Mouse (Mus musculus): ENCODE measurements around the gene Nav2. TPM values are rescaled to one million over a fixed set of nuclear protein-coding genes. Genes with fewer than 3 reads are reported as not detected.

Nav2 gene
- polyA plus RNA-seq, 1 experiment from 2014 or later, result 12.4 TPM

GRCm38 (mm10) chr7:49409265-49409664 lies 500.7 kb downstream of the Nav2 start:
- 0 out of 2 replicates have a peak, but pooled peaks cover 7% of the 10 kb centered on the region for H3K9me3 ChIP-seq
- 76% methylated on average over 3 of the region's 3 CpGs for WGBS

GRCm38 (mm10) chr7:49410188-49410587 lies 501.7 kb downstream of the Nav2 start:
- ATAC-seq (ENCODE audit: insufficient number of reproducible peaks, insufficient read depth, low FRiP score, low TSS enrichment, low read depth), result no peak
- H3K9ac ChIP-seq (replicated peaks), result no peak overlapping the region
- 93% methylated on average over 5 of the region's 5 CpGs for WGBS
- H3K4me3 ChIP-seq (replicated peaks), result no peak overlapping the region
- H3K4me2 ChIP-seq, result no peak overlapping the region
- no peaks in the 10 kb centered on the region for H3K36me3 ChIP-seq
- no peaks in the 10 kb centered on the region; the same call in 1 of the 2 replicates for H3K27me3 ChIP-seq
- H3K27ac ChIP-seq, result no peak overlapping the region
- peaks cover 10% of the 10 kb centered on the region for H3K4me1 ChIP-seq (replicated peaks)
- 0 out of 2 replicates have a peak, but pooled peaks cover 7% of the 10 kb centered on the region for H3K9me3 ChIP-seq

More at GRCm38 (mm10) chr7:49409265-49409664, 500.7 kb downstream of the Nav2 start:
- no peaks in the 10 kb centered on the region for H3K36me3 ChIP-seq
- no peak overlapping the region for H3K4me3 ChIP-seq (replicated peaks)
- no peaks in the 10 kb centered on the region; the same call in 1 of the 2 replicates for H3K27me3 ChIP-seq
- no peak for ATAC-seq (ENCODE audit: insufficient number of reproducible peaks, insufficient read depth, low FRiP score, low TSS enrichment, low read depth)
- H3K4me1 ChIP-seq (replicated peaks), result peaks cover 10% of the 10 kb centered on the region
- no peak overlapping the region for H3K9ac ChIP-seq (replicated peaks)
- H3K4me2 ChIP-seq, result no peak overlapping the region
- H3K27ac ChIP-seq, result no peak overlapping the region

GRCm38 (mm10) chr7:49410892-49411291 lies 502.4 kb downstream of the Nav2 start:
- H3K9me3 ChIP-seq, result 0 out of 2 replicates have a peak, but pooled peaks cover 7% of the 10 kb centered on the region
- ATAC-seq (ENCODE audit: insufficient number of reproducible peaks, insufficient read depth, low FRiP score, low TSS enrichment, low read depth), result no peak
- H3K27me3 ChIP-seq, result no peaks in the 10 kb centered on the region; the same call in 1 of the 2 replicates
- no peak overlapping the region for H3K9ac ChIP-seq (replicated peaks)
- WGBS, result 87% methylated on average over 4 of the region's 4 CpGs
- no peaks in the 10 kb centered on the region for H3K36me3 ChIP-seq
- H3K4me3 ChIP-seq (replicated peaks), result no peak overlapping the region
- no peak overlapping the region for H3K27ac ChIP-seq
- no peak overlapping the region for H3K4me2 ChIP-seq
- H3K4me1 ChIP-seq (replicated peaks), result peaks cover 10% of the 10 kb centered on the region

GRCm38 (mm10) chr7:49411803-49412202 lies 503.3 kb downstream of the Nav2 start:
- Histone ChIP-seq H3K27ac (no peak overlapping the region), H3K9ac (replicated peaks) (no peak overlapping the region), H3K4me3 (replicated peaks) (no peak overlapping the region), H3K9me3 (0 out of 2 replicates have a peak, but pooled peaks cover 7% of the 10 kb centered on the region), H3K36me3 (no peaks in the 10 kb centered on the region), H3K4me1 (replicated peaks) (peaks cover 10% of the 10 kb centered on the region), H3K4me2 (no peak overlapping the region), H3K27me3 (no peaks in the 10 kb centered on the region; the same call in 1 of the 2 replicates)
- 85% methylated on average over 9 of the region's 9 CpGs for WGBS
- ATAC-seq (ENCODE audit: insufficient number of reproducible peaks, insufficient read depth, low FRiP score, low TSS enrichment, low read depth), result no peak

GRCm38 (mm10) chr7:49415131-49415530 lies 506.6 kb downstream of the Nav2 start:
- WGBS, result 79% methylated on average over 7 of the region's 7 CpGs
- H3K4me1 ChIP-seq (replicated peaks), result peaks cover 23% of the 10 kb centered on the region
- ATAC-seq (ENCODE audit: insufficient number of reproducible peaks, insufficient read depth, low FRiP score, low TSS enrichment, low read depth), result no peak
- no peak overlapping the region for H3K4me2 ChIP-seq
- no peaks in the 10 kb centered on the region for H3K36me3 ChIP-seq
- H3K4me3 ChIP-seq (replicated peaks), result no peak overlapping the region
- no peak overlapping the region for H3K27ac ChIP-seq
- H3K9me3 ChIP-seq, result 0 out of 2 replicates have a peak, but pooled peaks cover 7% of the 10 kb centered on the region
- H3K9ac ChIP-seq (replicated peaks), result no peak overlapping the region
- no peaks in the 10 kb centered on the region for H3K27me3 ChIP-seq

- Histone ChIP-seq H3K9ac (replicated peaks) (no peak overlapping the region), H3K4me1 (replicated peaks) (peaks cover 28% of the 10 kb centered on the region), H3K36me3 (no peaks in the 10 kb centered on the region), H3K27ac (no peak overlapping the region), H3K27me3 (no peaks in the 10 kb centered on the region), H3K4me3 (replicated peaks) (no peak overlapping the region), H3K9me3 (0 out of 2 replicates have a peak, but pooled peaks cover 7% of the 10 kb centered on the region), H3K4me2 (no peak overlapping the region)
- no peak for ATAC-seq (ENCODE audit: insufficient number of reproducible peaks, insufficient read depth, low FRiP score, low TSS enrichment, low read depth)
- 93% methylated on average over 12 of the region's 12 CpGs for WGBS
These were observed 507.2 kb downstream of the Nav2 start for GRCm38 (mm10) chr7:49415716-49416115.

- ATAC-seq (ENCODE audit: insufficient number of reproducible peaks, insufficient read depth, low FRiP score, low TSS enrichment, low read depth), result no peak
- Histone ChIP-seq H3K4me3 (replicated peaks) (no peak overlapping the region), H3K9me3 (no peaks in the 10 kb centered on the region), H3K27me3 (no peaks in the 10 kb centered on the region), H3K4me1 (replicated peaks) (peaks cover 28% of the 10 kb centered on the region), H3K27ac (peak overlapping the region; percentile 73), H3K4me2 (0 out of 2 replicates have a peak overlapping the region, but pooled peaks have one; percentile 2), H3K36me3 (no peaks in the 10 kb centered on the region), H3K9ac (replicated peaks) (no peak overlapping the region)
- 44% methylated on average over 13 of the region's 13 CpGs for WGBS
These were observed 510.3 kb downstream of the Nav2 start for GRCm38 (mm10) chr7:49418841-49419240.

- no peaks in the 10 kb centered on the region for H3K9me3 ChIP-seq
- no peak overlapping the region for H3K4me3 ChIP-seq (replicated peaks)
- WGBS, result 83% methylated on average over 17 of the region's 17 CpGs
- no peak for ATAC-seq (ENCODE audit: insufficient number of reproducible peaks, insufficient read depth, low FRiP score, low TSS enrichment, low read depth)
- H3K4me2 ChIP-seq, result no peak overlapping the region
- peaks cover 28% of the 10 kb centered on the region for H3K4me1 ChIP-seq (replicated peaks)
- H3K9ac ChIP-seq (replicated peaks), result no peak overlapping the region
- H3K36me3 ChIP-seq, result no peaks in the 10 kb centered on the region
- H3K27ac ChIP-seq, result peak overlapping the region; percentile 73; the same call in 1 of the 2 replicates
- peaks cover 3% of the 10 kb centered on the region; the same call in 1 of the 2 replicates for H3K27me3 ChIP-seq
These were observed 511.8 kb downstream of the Nav2 start for GRCm38 (mm10) chr7:49420139-49420802.

- WGBS, result 73% methylated on average over 4 of the region's 4 CpGs
- no peak overlapping the region for H3K9ac ChIP-seq (replicated peaks)
- H3K4me2 ChIP-seq, result no peak overlapping the region
These were observed 512.7 kb downstream of the Nav2 start for GRCm38 (mm10) chr7:49421261-49421660.

GRCm38 (mm10) chr7:49423943-49424342 lies 515.4 kb downstream of the Nav2 start:
- H3K36me3 ChIP-seq, result no peaks in the 10 kb centered on the region
- 84% methylated on average over 6 of the region's 6 CpGs for WGBS
- no peaks in the 10 kb centered on the region for H3K9me3 ChIP-seq

More at GRCm38 (mm10) chr7:49421261-49421660, 512.7 kb downstream of the Nav2 start:
- Histone ChIP-seq H3K4me1 (replicated peaks) (peaks cover 28% of the 10 kb centered on the region), H3K27ac (no peak overlapping the region), H3K27me3 (peaks cover 3% of the 10 kb centered on the region; the same call in 1 of the 2 replicates), H3K4me3 (replicated peaks) (no peak overlapping the region), H3K9me3 (no peaks in the 10 kb centered on the region), H3K36me3 (no peaks in the 10 kb centered on the region)
- no peak for ATAC-seq (ENCODE audit: insufficient number of reproducible peaks, insufficient read depth, low FRiP score, low TSS enrichment, low read depth)

GRCm38 (mm10) chr7:49426060-49426459 lies 517.5 kb downstream of the Nav2 start:
- Histone ChIP-seq H3K27me3 (peaks cover 3% of the 10 kb centered on the region; the same call in 1 of the 2 replicates), H3K9ac (replicated peaks) (no peak overlapping the region), H3K9me3 (no peaks in the 10 kb centered on the region), H3K27ac (no peak overlapping the region), H3K4me3 (replicated peaks) (no peak overlapping the region), H3K4me2 (no peak overlapping the region), H3K4me1 (replicated peaks) (no peaks in the 10 kb centered on the region), H3K36me3 (no peaks in the 10 kb centered on the region)
- WGBS, result 40% methylated on average over 4 of the region's 4 CpGs
- ATAC-seq (ENCODE audit: insufficient number of reproducible peaks, insufficient read depth, low FRiP score, low TSS enrichment, low read depth), result no peak

More at GRCm38 (mm10) chr7:49423943-49424342, 515.4 kb downstream of the Nav2 start:
- no peak overlapping the region for H3K4me3 ChIP-seq (replicated peaks)
- H3K4me2 ChIP-seq, result no peak overlapping the region
- no peak overlapping the region for H3K9ac ChIP-seq (replicated peaks)
- H3K27ac ChIP-seq, result no peak overlapping the region
- ATAC-seq (ENCODE audit: insufficient number of reproducible peaks, insufficient read depth, low FRiP score, low TSS enrichment, low read depth), result no peak
- peaks cover 17% of the 10 kb centered on the region for H3K4me1 ChIP-seq (replicated peaks)
- H3K27me3 ChIP-seq, result peaks cover 3% of the 10 kb centered on the region; the same call in 1 of the 2 replicates

Data from limb, embryonic 12.5 days (tissue).